Mouse (Mus musculus) liver, adult 2 months (tissue): Measurements from ENCODE around the gene Cdc34. TPM values are rescaled to one million over a fixed set of nuclear protein-coding genes. Genes with fewer than 3 reads are reported as not detected.

Experiments used
- DNase-seq: peaks from one replicate; pipeline ENCODE4 v3.0.0-alpha.2; 2011; ENCODE audit warnings: low read depth, low spot score; ENCODE audit errors: extremely low read depth
- H3K27ac ChIP-seq: fragments of 200-500 bp; replicated peaks from 2 replicates; pipeline ENCODE4 v1.5.1; 2012; ENCODE audit warnings: low read depth, mild to moderate bottlenecking, control low read depth, inconsistent platforms, low read length; ENCODE audit not compliant: insufficient read depth
- H3K27me3 ChIP-seq: fragments of 200-500 bp; 2 replicates; pipeline ENCODE4 v1.6.1; 2012; ENCODE audit warnings: mild to moderate bottlenecking, moderate library complexity, low read length, inconsistent platforms; ENCODE audit not compliant: control insufficient read depth, insufficient read depth
- H3K36me3 ChIP-seq: fragments of 200-500 bp; 2 replicates; pipeline ENCODE4 v1.6.1; 2012; ENCODE audit warnings: low read length, inconsistent platforms; ENCODE audit not compliant: control insufficient read depth, insufficient read depth
- H3K4me1 ChIP-seq: fragments of 200-500 bp; 2 replicates; pipeline ENCODE4 v1.6.1; 2011; ENCODE audit warnings: low read length; ENCODE audit not compliant: control insufficient read depth, insufficient read depth
- H3K4me3 ChIP-seq: fragments of 200-500 bp; 2 replicates; pipeline ENCODE4 v1.5.1; 2011; ENCODE audit warnings: low read depth, mild to moderate bottlenecking, control low read depth, low read length, moderate library complexity; ENCODE audit not compliant: insufficient read depth
- H3K79me2 ChIP-seq: fragments of 200-500 bp; 2 replicates; pipeline ENCODE4 v1.6.1; 2012; ENCODE audit warnings: inconsistent platforms, mild to moderate bottlenecking, low read length, moderate library complexity; ENCODE audit not compliant: control insufficient read depth, insufficient read depth
- H3K9ac ChIP-seq: fragments of 200-500 bp; 2 replicates; pipeline ENCODE4 v1.6.1; 2012; ENCODE audit warnings: low read depth, mild to moderate bottlenecking, control low read depth, inconsistent platforms, low read length
- CTCF ChIP-seq: fragments of 200-500 bp; IDR thresholded peaks from 2 replicates; pipeline ENCODE4 v1.5.1; 2011; ENCODE audit warnings: low read depth, low read length, control low read depth
- POLR2A ChIP-seq: fragments of 200-500 bp; IDR thresholded peaks from 2 replicates; pipeline ENCODE4 v1.6.1; 2011; ENCODE audit warnings: low read length, control low read depth; ENCODE audit not compliant: insufficient read depth; ENCODE audit errors: extremely low read depth
- WGBS: fragments of 180-500 bp; shearing (Covaris S2); methylation state at CpG from one replicate; pipeline ENCODE4 v1.1.7; 2018; 5-methylcytosine and 5-hydroxymethylcytosine counted together
- polyA plus RNA-seq: library from polyadenylated mRNA; depleted of rRNA; stranded (reverse); fragments of >200 nt; gene quantifications from 2 replicates; pipeline ENCODE4 v1.2.3, GENCODE M21; 2012
- total RNA-seq: library from RNA; depleted of rRNA; stranded (reverse); fragments of >200 nt; gene quantifications from 2 replicates; pipeline ENCODE4 v1.2.3, GENCODE M21; 2014

The Cdc34 gene
- total and polyA plus RNA-seq, 2 experiments, result 82.1 to 215 TPM

- Histone ChIP-seq H3K27me3 (no peaks in the 10 kb centered on the region), H3K36me3 (peaks cover 3% of the 10 kb centered on the region; the same call in 1 of the 2 replicates), H3K4me3 (no peak overlapping the region), H3K4me1 (peaks cover 26% of the 10 kb centered on the region), H3K79me2 (peaks cover 31% of the 10 kb centered on the region), H3K9ac (no peak overlapping the region), H3K27ac (no peak overlapping the region)
- WGBS, result 36% methylated on average over 4 of the region's 4 CpGs
- TF ChIP-seq CTCF (no peak), POLR2A (no peak)
- DNase-seq, result no peak
Measured at GRCm38 (mm10) chr10:79707759-79708158, 25.8 kb downstream of the Cdc34 start.

GRCm38 (mm10) chr10:79708668-79709067 is 26.7 kb downstream of the Cdc34 start:
- TF ChIP-seq POLR2A, result no peak
- TF ChIP-seq CTCF, result no peak
- Histone ChIP-seq H3K9ac (no peak overlapping the region), H3K4me1 (peaks cover 26% of the 10 kb centered on the region), H3K27me3 (no peaks in the 10 kb centered on the region), H3K27ac (no peak overlapping the region), H3K36me3 (peaks cover 3% of the 10 kb centered on the region; the same call in 1 of the 2 replicates), H3K4me3 (no peak overlapping the region), H3K79me2 (peaks cover 31% of the 10 kb centered on the region)
- WGBS, result 88% methylated on average over 21 of the region's 21 CpGs
- no peak for DNase-seq

GRCm38 (mm10) chr10:79709307-79709706 is 27.3 kb downstream of the Cdc34 start:
- Histone ChIP-seq H3K27me3 (no peaks in the 10 kb centered on the region), H3K4me1 (peaks cover 26% of the 10 kb centered on the region), H3K36me3 (peaks cover 3% of the 10 kb centered on the region; the same call in 1 of the 2 replicates), H3K4me3 (no peak overlapping the region), H3K79me2 (peaks cover 31% of the 10 kb centered on the region), H3K9ac (no peak overlapping the region), H3K27ac (no peak overlapping the region)
- DNase-seq, result no peak
- whole genome bisulfite sequencing, result 81% methylated on average over 7 of the region's 7 CpGs
- TF ChIP-seq CTCF, result no peak
- no peak for TF ChIP-seq POLR2A

GRCm38 (mm10) chr10:79712029-79712428 is 30.0 kb downstream of the Cdc34 start:
- H3K4me1 ChIP-seq, result peaks cover 6% of the 10 kb centered on the region
- peaks cover 6% of the 10 kb centered on the region for H3K27me3 ChIP-seq
- H3K36me3 ChIP-seq, result peaks cover 3% of the 10 kb centered on the region; the same call in 1 of the 2 replicates
- no peak overlapping the region for H3K9ac ChIP-seq
- H3K27ac ChIP-seq, result no peak overlapping the region
- peak; percentile 45 for DNase-seq
- H3K4me3 ChIP-seq, result no peak overlapping the region
- H3K79me2 ChIP-seq, result peaks cover 14% of the 10 kb centered on the region
- no peak for TF ChIP-seq POLR2A
- TF ChIP-seq CTCF, result peak; percentile 37; the same call in 1 of the 2 replicates
- 86% methylated on average over 1 of the region's 1 CpGs for WGBS

GRCm38 (mm10) chr10:79712499-79713126 is 30.6 kb downstream of the Cdc34 start:
- TF ChIP-seq POLR2A, result no peak
- peak; percentile 88 for TF ChIP-seq CTCF
- peaks cover 10% of the 10 kb centered on the region for H3K27me3 ChIP-seq
- no peak overlapping the region for H3K9ac ChIP-seq
- 12% methylated on average over 6 of the region's 6 CpGs for WGBS
- H3K27ac ChIP-seq, result no peak overlapping the region
- peaks cover 3% of the 10 kb centered on the region; the same call in 1 of the 2 replicates for H3K36me3 ChIP-seq
- peaks cover 9% of the 10 kb centered on the region for H3K79me2 ChIP-seq
- H3K4me1 ChIP-seq, result no peaks in the 10 kb centered on the region
- DNase-seq, result peak; percentile 52
- H3K4me3 ChIP-seq, result no peak overlapping the region

GRCm38 (mm10) chr10:79713163-79713562 is 31.2 kb downstream of the Cdc34 start:
- H3K4me1 ChIP-seq, result no peaks in the 10 kb centered on the region
- WGBS, result 16% methylated on average over 1 of the region's 1 CpGs
- no peak overlapping the region for H3K9ac ChIP-seq
- TF ChIP-seq CTCF (no peak), POLR2A (no peak)
- H3K79me2 ChIP-seq, result peaks cover 6% of the 10 kb centered on the region; the same call in 1 of the 2 replicates
- peaks cover 10% of the 10 kb centered on the region for H3K27me3 ChIP-seq
- peaks cover 3% of the 10 kb centered on the region; the same call in 1 of the 2 replicates for H3K36me3 ChIP-seq
- H3K27ac ChIP-seq, result no peak overlapping the region
- H3K4me3 ChIP-seq, result no peak overlapping the region
- DNase-seq, result no peak
